Mouse (Mus musculus): ENCODE measurements around the gene Atp5b. TPM values are rescaled to one million over a fixed set of nuclear protein-coding genes. Genes with fewer than 3 reads are reported as not detected.
"Not testable (repeated sequence)": the region's sequence is repeated elsewhere in the genome, so short reads cannot be mapped to it uniquely, and the experiment has no call there.

The Atp5b gene
- total RNA-seq, 2 experiments from 2014 or later = 8,639 to 9,190 TPM

GRCm38 (mm10) chr10:128069201-128069600 lies 13.9 kb upstream of the Atp5b start:
- peak; percentile 50 to 51 for DNase-seq

GRCm38 (mm10) chr10:128070432-128070831 lies 12.6 kb upstream of the Atp5b start:
- DNase-seq = not testable (repeated sequence)

GRCm38 (mm10) chr10:128078269-128078668 lies 4.8 kb upstream of the Atp5b start:
- not testable (repeated sequence) for DNase-seq

- no peak for DNase-seq
Measured at GRCm38 (mm10) chr10:128080496-128080895, 2.6 kb upstream of the Atp5b start.

GRCm38 (mm10) chr10:128081807-128082476 lies 1.1 kb upstream of the Atp5b start:
- no peak for DNase-seq

- no peak for DNase-seq
Measured at GRCm38 (mm10) chr10:128082477-128082808, 630 bp upstream of the Atp5b start.

- DNase-seq = no peak
Measured at GRCm38 (mm10) chr10:128083688-128084087, 615 bp downstream of the Atp5b start.

- DNase-seq = no peak
Measured at GRCm38 (mm10) chr10:128084160-128084559, 1.1 kb downstream of the Atp5b start.

- peak in 1 of 2 experiments; percentile 19 for DNase-seq
Measured at GRCm38 (mm10) chr10:128086391-128086790, 3.3 kb downstream of the Atp5b start.

- peak in 1 of 2 experiments; percentile 32 for DNase-seq
Measured at GRCm38 (mm10) chr10:128087216-128087615, 4.1 kb downstream of the Atp5b start.

- no peak for DNase-seq
Measured at GRCm38 (mm10) chr10:128088181-128088580, 5.1 kb downstream of the Atp5b start.

- DNase-seq = no peak
Measured at GRCm38 (mm10) chr10:128089842-128090241, 6.8 kb downstream of the Atp5b start.

- DNase-seq = peak; percentile 93 to 96
Measured at GRCm38 (mm10) chr10:128090651-128091563, 7.8 kb downstream of the Atp5b start.

- DNase-seq = peak; percentile 76 to 81
Measured at GRCm38 (mm10) chr10:128091564-128092505, 8.8 kb downstream of the Atp5b start, which contains the start of gene Baz2a. Gene Baz2a, plus strand, starts transcription at chr10:128091577.

GRCm38 (mm10) chr10:128092506-128093495 lies 9.7 kb downstream of the Atp5b start:
- peak; percentile 88 to 90 for DNase-seq

GRCm38 (mm10) chr10:128093496-128094294 lies 10.6 kb downstream of the Atp5b start:
- peak; percentile 28 to 52 for DNase-seq

- peak; percentile 89 to 93 for DNase-seq
Measured at GRCm38 (mm10) chr10:128094340-128094968, 11.4 kb downstream of the Atp5b start.

- DNase-seq = no peak
Measured at GRCm38 (mm10) chr10:128095003-128095636, 12.0 kb downstream of the Atp5b start.

GRCm38 (mm10) chr10:128096313-128096692 lies 13.2 kb downstream of the Atp5b start:
- no peak for DNase-seq
